Mouse (Mus musculus) lung, postnatal 36 days (tissue): Measurements from ENCODE around the gene Slc17a2.
"Not testable (repeated sequence)": the region's sequence is repeated elsewhere in the genome, so short reads cannot be mapped to it uniquely, and the experiment has no call there.

Source experiments
- DNase-seq: peaks from one replicate; pipeline ENCODE4 v3.0.0; 2022; ENCODE audit warnings: mixed read lengths

The Slc17a2 gene

DNA sequence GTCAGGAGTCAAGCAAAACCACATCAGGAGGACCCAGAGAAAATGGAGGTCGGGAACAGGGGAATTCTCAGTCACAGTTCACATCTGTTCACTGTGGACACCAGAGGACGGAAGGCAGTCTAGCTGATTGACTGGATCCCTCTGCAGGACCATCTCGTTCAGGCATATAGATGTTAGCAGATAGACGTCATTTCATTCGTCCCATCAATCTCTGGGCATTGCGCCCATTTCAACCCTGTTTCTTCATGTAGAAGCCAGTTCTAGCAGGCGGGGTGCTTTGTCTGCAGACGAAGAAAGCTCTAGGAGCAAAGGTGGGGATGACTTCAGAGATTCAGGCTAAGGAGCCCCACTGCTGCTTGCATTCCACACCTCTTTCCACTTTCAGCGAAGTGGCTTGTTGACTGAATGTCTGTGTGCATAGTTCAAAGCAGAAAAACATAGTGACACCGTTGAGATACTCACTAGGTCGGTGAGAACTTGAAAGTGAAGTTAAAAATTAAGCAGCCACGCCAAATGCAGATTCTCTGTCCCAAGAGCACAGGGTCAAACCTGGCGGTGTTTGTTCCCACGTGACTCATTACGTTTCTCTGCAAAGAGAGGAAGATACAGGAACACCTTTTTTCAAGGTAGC, at the start of gene Slc17a2:
TSS of gene Slc17a2 (plus strand) at position 572 of the 631 bp plus-strand sequence.
- DNase-seq, result peak; percentile 12

DNA sequence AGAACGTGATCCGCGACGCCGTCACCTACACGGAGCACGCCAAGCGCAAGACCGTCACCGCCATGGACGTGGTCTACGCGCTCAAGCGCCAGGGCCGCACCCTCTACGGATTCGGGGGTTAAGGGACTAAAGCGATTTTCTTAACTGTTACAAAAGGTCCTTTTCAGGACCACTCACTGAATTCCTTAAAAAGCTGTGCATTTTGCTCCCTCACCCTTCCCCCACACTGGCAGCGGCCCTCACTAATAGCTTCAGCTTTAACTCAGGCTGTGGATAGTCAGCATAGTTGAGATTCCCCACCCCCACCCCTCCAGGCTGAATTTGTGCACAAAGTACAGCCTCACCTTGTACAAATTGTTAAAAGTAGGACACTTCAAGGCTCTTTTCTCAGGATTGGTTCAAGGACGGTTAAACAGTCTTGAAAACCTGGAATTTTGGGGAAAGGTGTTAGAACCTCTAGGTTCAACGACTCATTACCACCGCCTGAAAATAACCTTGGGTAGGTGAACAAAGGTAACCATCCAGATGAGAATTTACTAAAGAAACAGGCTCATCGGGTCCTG, 49.5 kb upstream of the Slc17a2 start:
- DNase-seq, result no peak

GRCm38 (mm10) chr13:23757921-23758320, 48.9 kb upstream of the Slc17a2 start:
- DNase-seq, result no peak

- no peak for DNase-seq
Measured at GRCm38 (mm10) chr13:23759251-23759771, 47.5 kb upstream of the Slc17a2 start.

GRCm38 (mm10) chr13:23759916-23760239, 46.9 kb upstream of the Slc17a2 start:
- DNase-seq, result no peak

DNA sequence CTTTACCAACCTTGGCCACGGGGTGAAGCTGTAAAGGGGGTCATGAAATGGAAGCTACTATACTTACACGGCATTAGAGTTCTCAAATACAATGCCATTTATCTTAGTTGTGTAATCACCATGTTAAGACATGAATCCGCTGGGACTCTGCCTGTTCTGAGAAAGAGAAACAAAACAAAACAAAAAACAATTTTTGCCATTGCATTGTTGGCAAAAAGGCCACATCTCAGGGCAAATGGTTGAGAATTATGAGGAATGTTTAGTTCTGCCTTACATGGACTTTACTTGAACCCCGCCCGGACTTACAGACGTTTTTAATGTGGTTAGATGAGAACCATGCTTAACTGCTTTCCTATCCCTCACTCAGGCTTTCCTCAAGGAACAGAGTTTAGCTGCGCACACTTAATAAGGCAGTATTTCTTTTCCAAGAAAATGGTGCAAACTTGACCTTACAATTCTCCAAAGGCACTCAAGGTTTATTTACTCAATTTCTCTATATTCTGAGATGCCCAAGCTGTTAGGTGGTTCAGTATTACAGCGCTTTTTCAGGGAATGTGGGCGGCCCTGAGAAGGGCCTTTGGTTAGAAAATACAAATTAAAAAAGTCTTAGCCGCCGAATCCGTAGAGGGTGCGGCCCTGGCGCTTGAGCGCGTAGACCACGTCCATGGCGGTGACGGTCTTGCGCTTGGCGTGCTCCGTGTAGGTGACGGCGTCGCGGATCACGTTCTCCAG, 46.4 kb upstream of the Slc17a2 start:
- DNase-seq, result no peak

GRCm38 (mm10) chr13:23760972-23761864, 45.6 kb upstream of the Slc17a2 start, which contains the start of gene Hist1h4a:
Gene Hist1h4a (minus strand): TSS chr13:23761230.
- peak; percentile 99 for DNase-seq

- peak; percentile 71 for DNase-seq
Measured at GRCm38 (mm10) chr13:23761871-23762821, 44.6 kb upstream of the Slc17a2 start, which contains the start of gene Hist1h3a. Gene Hist1h3a (minus strand): TSS chr13:23762386.

- DNase-seq, result no peak
Measured at GRCm38 (mm10) chr13:23763242-23763585, 43.6 kb upstream of the Slc17a2 start.

DNA sequence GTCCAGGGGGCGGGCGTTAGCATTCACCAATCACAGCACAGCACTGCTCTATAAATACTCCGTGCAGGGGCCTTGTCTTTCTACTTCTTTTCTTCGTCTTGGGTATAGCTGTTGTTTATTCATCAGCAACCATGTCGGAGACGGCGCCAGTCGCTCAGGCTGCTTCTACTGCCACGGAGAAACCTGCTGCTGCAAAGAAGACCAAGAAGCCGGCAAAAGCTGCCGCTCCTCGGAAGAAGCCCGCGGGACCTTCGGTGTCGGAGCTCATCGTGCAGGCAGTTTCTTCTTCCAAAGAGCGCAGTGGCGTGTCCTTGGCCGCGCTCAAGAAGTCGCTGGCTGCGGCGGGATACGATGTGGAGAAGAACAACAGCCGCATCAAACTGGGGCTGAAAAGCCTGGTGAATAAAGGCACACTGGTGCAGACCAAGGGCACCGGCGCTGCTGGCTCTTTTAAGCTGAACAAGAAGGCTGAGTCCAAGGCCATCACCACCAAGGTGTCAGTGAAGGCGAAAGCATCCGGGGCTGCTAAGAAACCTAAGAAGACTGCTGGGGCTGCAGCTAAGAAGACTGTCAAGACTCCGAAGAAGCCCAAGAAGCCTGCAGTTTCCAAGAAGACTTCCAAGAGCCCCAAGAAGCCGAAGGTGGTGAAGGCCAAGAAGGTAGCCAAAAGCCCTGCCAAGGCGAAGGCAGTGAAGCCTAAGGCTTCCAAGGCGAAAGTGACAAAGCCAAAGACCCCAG, 43.0 kb upstream of the Slc17a2 start, which contains the start of gene Hist1h1a:
TSS of gene Hist1h1a (plus strand) at position 81 of the 738 bp plus-strand sequence.
- peak; percentile 92 for DNase-seq

GRCm38 (mm10) chr13:23764324-23765171, 42.2 kb upstream of the Slc17a2 start:
- no peak for DNase-seq

- DNase-seq, result no peak
Measured at GRCm38 (mm10) chr13:23765172-23765513, 41.6 kb upstream of the Slc17a2 start.

DNA sequence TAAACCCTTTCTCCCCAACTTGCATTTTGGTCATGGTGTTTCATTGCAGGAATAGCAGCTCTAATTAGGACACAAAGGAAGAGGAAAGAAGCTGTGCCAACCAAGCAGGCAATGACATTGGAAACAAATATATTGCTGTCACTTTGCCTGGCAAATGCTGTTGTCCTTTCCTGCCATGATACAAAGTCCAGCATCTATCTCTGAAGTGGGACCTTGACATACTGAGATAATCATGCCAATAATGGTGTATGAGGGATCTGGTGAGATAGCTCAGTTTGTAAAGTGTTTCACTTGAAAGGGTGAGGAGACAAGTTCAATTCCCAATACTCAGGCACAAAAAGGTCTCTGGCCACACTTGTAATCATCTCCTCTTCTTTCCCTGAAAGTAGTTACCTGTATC, 40.0 kb upstream of the Slc17a2 start:
- no peak for DNase-seq

DNA sequence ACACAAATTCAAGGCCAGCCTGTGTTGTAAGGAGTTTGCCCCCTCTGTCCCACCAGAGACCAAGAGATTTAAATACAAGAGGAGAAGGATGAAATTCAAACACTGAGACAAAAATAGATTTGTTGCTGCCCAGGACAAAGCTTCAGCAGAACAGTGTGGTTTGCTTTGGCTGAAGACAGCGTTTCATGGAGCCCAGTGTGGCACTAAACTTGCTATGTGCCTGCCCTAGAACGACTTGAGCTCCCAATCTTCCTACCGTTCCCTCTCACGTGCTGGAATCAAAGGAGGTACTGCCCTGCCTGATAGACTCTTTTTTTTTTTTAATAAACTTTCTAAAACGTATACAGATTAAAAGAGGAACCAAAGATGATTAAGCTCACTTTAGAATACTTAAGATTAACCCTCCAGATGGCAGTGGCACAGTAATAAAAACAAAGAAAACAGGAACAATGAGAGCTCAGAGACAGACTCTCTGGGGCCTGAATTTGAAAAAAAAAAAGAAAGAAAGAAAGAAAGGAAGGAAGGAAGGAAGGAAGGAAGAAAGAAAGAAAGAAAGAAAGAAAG, 37.9 kb upstream of the Slc17a2 start:
- no peak for DNase-seq

- not testable (repeated sequence) for DNase-seq
Measured at GRCm38 (mm10) chr13:23769613-23770012, 37.2 kb upstream of the Slc17a2 start, which contains the start of gene Trim38. Gene Trim38 (plus strand): TSS chr13:23769913.

DNA sequence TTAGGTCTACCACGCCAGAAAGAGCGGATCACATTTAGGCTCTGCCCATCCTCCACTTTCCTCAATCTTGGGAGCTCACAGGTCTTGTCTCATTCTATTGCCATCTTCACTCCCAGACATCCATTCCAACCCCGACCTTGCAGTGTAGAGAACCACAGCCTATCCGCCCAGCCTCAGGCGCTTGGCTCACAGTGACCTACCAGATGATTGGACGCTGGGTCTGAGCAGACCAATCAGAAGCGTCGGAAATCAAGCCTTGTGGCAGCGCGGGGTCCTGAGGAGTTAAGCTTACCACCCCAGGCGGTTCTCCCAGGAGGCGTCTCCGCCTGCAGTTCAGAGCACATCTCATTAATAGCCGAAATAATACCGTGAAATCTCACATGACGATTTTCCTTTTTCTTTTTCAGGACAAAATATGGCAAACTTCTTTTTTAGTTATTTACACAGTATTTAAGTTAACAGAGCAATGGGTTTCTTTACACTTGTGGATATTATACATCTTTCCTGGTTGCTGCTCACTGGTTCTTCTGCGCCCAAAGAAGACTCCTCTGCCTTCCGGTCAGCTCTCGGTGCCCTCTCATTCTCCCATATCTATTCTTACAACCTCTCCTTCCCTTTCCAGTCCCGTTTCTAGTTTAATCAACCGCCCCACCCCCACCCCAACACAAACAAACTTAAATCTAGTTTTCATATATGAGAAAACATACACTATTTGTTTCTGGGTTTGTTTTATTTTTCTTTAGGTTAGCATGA, 34.1 kb upstream of the Slc17a2 start:
- DNase-seq, result peak; percentile 35

DNA sequence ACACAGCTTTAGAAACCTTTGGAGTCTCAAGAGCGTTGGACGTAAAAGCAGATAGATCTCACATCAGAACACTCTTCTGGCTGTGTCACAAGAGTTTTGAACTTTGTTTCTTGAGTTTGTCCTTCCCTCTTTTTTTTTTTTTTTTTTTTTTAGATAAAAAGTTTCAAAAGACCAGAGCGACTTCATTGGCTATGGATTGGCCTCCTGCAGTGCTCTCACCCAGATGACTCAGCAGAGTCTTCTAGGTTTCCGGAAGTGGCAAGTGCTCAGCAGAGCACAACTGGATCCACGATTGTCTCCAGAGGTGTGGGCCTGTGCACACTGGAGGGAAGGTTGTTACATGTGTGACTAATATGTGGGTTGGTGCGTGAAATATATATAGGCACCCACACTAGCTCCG, 28.5 kb upstream of the Slc17a2 start:
- no peak for DNase-seq

- no peak for DNase-seq
Measured at GRCm38 (mm10) chr13:23779025-23779424, 27.8 kb upstream of the Slc17a2 start.

- peak; percentile 79 for DNase-seq
Measured at GRCm38 (mm10) chr13:23792520-23792919, 14.3 kb upstream of the Slc17a2 start.
